Mouse (Mus musculus) thymus, adult 2 months (tissue): ENCODE data around the gene Lysmd3. TPM values are rescaled to one million over a fixed set of nuclear protein-coding genes. Genes with fewer than 3 reads are reported as not detected.
A peak's percentile ranks its signal among the peaks of the same experiment; 100 is the strongest.
"Not testable (repeated sequence)": the region's sequence is repeated elsewhere in the genome, so short reads cannot be mapped to it uniquely, and the experiment has no call there.

Experiments
- DNase-seq: peaks from one replicate; pipeline ENCODE4 v3.0.0; 2021
- H3K27ac ChIP-seq: fragments of 200-500 bp; 2 replicates; pipeline ENCODE4 v1.5.1; 2012; ENCODE audit warnings: low read length, control low read depth; ENCODE audit not compliant: control insufficient read depth, insufficient read depth
- H3K27me3 ChIP-seq: fragments of 200-500 bp; 2 replicates; pipeline ENCODE4 v1.6.1; 2012; ENCODE audit warnings: mild to moderate bottlenecking, low read length, moderate library complexity, mixed read lengths; ENCODE audit not compliant: control insufficient read depth, insufficient read depth
- H3K36me3 ChIP-seq: fragments of 200-500 bp; 2 replicates; pipeline ENCODE4 v1.6.1; 2012; ENCODE audit warnings: mild to moderate bottlenecking, low read length, moderate library complexity; ENCODE audit not compliant: control insufficient read depth, insufficient read depth
- H3K4me1 ChIP-seq: fragments of 200-500 bp; replicated peaks from 2 replicates; pipeline ENCODE4 v1.6.1; 2012; ENCODE audit warnings: low read length; ENCODE audit not compliant: control insufficient read depth, insufficient read depth
- H3K4me3 ChIP-seq: fragments of 200-500 bp; 2 replicates; pipeline ENCODE4 v1.5.1; 2012; ENCODE audit warnings: mild to moderate bottlenecking, low read length, control low read depth, moderate library complexity; ENCODE audit not compliant: control insufficient read depth, insufficient read depth
- CTCF ChIP-seq: fragments of 200-500 bp; IDR thresholded peaks from 2 replicates; pipeline ENCODE4 v1.5.1; 2012; ENCODE audit warnings: mild to moderate bottlenecking, control low read depth, low read length, moderate library complexity, borderline replicate concordance; ENCODE audit not compliant: control insufficient read depth, poor library complexity, insufficient read depth; ENCODE audit errors: extremely low read depth
- POLR2A ChIP-seq: fragments of 200-500 bp; IDR thresholded peaks from 2 replicates; pipeline ENCODE4 v1.6.1; 2012; ENCODE audit warnings: mild to moderate bottlenecking, low read length, control low read depth, moderate library complexity; ENCODE audit not compliant: control insufficient read depth, poor library complexity, insufficient read depth; ENCODE audit errors: extremely low read depth
- WGBS: fragments of 180-500 bp; shearing (Covaris S2); methylation state at CpG from one replicate; pipeline ENCODE4 v1.1.7; 2018; 5-methylcytosine and 5-hydroxymethylcytosine counted together
- polyA plus RNA-seq: library from polyadenylated mRNA; depleted of rRNA; stranded (reverse); fragments of >200 nt; gene quantifications from 2 replicates; pipeline ENCODE4 v1.2.3, GENCODE M21; 2012

Gene Lysmd3
- polyA plus RNA-seq, 1 experiment: 11.1 TPM

DNA sequence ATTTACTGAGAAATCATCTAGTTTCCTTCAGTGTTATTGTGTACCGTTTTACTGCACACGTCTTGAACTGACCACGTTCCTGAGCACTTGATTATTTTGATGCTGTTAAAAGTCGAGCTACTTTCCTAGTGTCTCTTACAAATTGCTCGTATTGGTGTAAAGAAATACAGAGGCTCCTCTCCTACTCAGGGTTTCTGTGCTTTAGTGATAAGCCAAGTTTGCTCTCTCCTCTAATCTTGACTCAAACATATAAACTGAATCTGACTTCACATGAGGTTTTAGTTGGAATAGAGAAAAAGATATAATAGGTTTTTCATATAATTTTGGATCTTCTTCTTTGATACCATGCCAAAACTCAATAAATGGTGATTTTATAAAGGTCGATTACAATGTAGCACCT lies 11.1 kb upstream of the Lysmd3 start:
- Histone ChIP-seq H3K36me3 (no peaks in the 10 kb centered on the region), H3K27ac (no peak overlapping the region), H3K4me1 (no peaks in the 10 kb centered on the region), H3K27me3 (no peaks in the 10 kb centered on the region), H3K4me3 (no peak overlapping the region)
- WGBS: 93% methylated on average over 6 of the region's 6 CpGs
- DNase-seq: no peak
- TF ChIP-seq POLR2A (no peak), CTCF (no peak)

DNA sequence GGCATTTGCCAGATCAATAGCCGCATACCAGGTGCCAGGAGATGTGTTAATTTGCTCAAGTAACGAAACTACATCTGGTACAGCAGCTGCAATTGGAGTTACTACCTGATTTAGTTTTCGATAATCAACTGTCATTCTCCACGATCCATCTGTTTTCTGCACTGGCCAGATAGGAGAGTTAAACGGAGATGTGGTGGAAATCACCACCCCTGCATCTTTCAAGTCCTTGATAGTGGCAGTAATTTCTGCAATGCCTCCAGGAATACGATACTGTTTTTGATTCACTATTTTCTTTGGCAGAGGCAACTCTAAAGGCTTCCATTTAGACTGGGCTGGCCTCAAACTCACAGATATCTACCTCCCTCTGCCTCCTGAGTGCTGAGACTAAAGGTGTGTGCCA lies 7.1 kb upstream of the Lysmd3 start:
- not testable (repeated sequence) for DNase-seq, H3K27me3 ChIP-seq, H3K27ac ChIP-seq, H3K36me3 ChIP-seq, H3K4me3 ChIP-seq, H3K4me1 ChIP-seq
- WGBS: 86% methylated on average over 5 of the region's 6 CpGs

DNA sequence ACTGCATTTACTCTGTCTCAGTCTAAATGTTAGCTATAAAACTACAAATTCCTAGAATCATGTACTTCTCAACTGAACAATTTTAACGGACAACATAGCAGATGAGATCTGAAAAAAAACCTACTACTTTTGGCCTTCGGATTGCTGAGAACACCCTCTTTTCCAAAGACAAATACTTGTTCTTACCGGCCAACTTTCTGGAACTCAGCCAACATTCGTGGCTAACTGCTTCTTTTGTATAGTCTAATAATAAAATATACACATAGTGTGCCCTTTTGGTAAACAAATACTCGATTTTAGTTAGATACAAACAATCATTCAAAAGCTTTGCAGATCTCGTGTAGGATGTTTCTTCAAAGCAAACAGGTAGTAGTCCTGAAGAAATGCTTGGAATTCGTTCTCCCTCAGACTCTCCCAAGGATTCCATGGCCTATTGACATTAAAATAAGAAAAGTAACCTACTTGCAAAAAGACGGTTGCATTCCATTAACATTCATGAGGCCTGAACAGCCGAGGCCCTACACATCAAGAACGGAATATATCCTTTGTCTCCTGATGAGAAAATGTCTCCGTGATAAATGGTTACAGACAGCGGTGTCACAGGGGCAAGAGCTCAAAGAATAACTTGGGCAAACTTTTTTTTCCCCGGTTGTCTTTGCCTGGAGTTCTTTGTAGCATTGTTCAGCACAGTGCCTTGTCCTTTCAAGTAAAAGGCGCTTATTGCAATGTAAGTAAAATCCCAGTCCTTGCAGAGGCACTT lies 1.2 kb upstream of the Lysmd3 start:
- no peak overlapping the region for H3K27ac ChIP-seq
- WGBS: 89% methylated on average over 14 of the region's 14 CpGs
- no peak overlapping the region for H3K4me3 ChIP-seq
- TF ChIP-seq CTCF: no peak
- TF ChIP-seq POLR2A: no peak
- DNase-seq: no peak
- H3K27me3 ChIP-seq: no peaks in the 10 kb centered on the region
- H3K36me3 ChIP-seq: no peaks in the 10 kb centered on the region
- H3K4me1 ChIP-seq: peaks cover 13% of the 10 kb centered on the region

GRCm38 (mm10) chr13:81657008-81657350 lies 484 bp upstream of the Lysmd3 start:
- DNase-seq: no peak
- peak overlapping the region; percentile 49; the same call in 1 of the 2 replicates for H3K27ac ChIP-seq
- peaks cover 13% of the 10 kb centered on the region for H3K4me1 ChIP-seq
- TF ChIP-seq POLR2A (no peak), CTCF (no peak)
- no peaks in the 10 kb centered on the region for H3K27me3 ChIP-seq
- H3K4me3 ChIP-seq: peak overlapping the region; percentile 89
- H3K36me3 ChIP-seq: no peaks in the 10 kb centered on the region
- 34% methylated on average over 5 of the region's 5 CpGs for WGBS

DNA sequence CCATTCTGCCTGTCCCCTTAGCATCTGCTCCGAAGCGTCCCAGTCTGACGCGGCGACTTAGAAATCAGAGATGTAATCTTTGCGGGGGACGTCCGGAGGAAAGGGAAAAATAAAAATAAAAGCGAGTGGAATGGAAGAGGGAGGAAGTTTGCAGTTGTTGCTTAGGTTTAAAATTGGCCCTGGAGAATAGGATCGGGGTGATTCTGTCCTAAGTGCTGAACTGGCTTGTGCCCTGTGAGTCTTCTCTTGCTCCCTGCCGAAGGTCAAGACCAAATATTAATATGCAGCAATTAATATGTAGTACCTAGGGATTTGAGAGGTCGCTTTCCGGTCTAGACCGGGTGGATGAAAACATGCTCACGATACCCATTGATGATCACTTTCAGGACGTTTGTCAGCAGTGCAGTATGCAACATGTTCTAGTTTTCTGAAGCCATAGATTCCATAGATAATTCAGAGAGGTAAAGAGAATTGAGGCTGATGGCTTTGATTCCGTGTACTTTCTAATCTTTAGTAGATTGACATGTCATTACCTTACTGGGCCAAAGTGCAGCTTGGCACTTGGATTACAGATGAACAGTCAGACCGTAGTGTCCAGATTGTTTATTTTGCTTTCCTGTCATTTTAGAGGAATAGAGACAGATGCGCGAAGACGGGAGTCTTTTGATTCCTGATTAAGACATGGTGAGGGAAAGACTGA lies 740 bp downstream of the Lysmd3 start:
- WGBS: 9% methylated on average over 21 of the region's 21 CpGs
- no peaks in the 10 kb centered on the region for H3K36me3 ChIP-seq
- peaks cover 13% of the 10 kb centered on the region for H3K4me1 ChIP-seq
- H3K27me3 ChIP-seq: no peaks in the 10 kb centered on the region
- peak overlapping the region; percentile 89 for H3K4me3 ChIP-seq
- no peak overlapping the region; the same call in 1 of the 2 replicates for H3K27ac ChIP-seq
- DNase-seq: no peak
- no peak for TF ChIP-seq CTCF
- TF ChIP-seq POLR2A: no peak

DNA sequence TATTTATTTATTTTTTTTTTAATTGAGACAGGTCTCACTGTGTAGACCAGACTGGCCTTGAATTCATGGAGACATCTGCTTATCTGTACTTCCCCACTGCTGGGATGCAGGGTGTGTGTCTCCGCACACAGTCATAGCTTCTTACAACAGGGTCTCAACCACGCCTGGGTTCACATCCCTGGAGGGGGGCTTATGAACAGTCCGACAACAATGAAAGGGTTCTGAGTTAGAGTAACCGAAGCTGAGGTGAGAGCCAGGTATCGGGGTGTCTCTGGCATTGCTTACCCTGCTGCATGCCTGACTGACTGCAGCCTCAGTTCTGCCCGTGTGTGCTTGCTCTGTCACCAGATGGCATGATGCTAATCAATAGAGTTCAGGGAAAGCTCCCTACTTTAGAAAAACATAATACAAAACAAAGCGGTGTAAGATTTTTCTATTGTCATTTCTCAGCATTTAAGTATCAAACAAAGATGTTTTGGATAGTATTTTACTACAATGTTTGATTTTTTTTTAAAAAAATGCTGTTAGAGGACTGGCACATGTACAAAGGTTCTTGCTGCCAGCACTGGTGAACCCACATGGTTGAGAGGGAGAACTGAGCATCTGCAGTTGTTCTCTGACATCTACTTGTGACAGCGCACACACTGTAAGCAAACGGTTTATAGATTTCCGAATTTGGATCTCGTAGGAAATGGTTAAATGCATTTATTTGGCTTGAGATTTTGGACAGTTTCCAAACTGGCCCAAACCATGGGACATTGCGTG lies 6.3 kb downstream of the Lysmd3 start:
- WGBS: 95% methylated on average over 12 of the region's 12 CpGs
- Histone ChIP-seq H3K27me3 (no peaks in the 10 kb centered on the region), H3K27ac (no peak overlapping the region), H3K4me1 (peaks cover 6% of the 10 kb centered on the region; the same call in 1 of the 2 replicates), H3K4me3 (no peak overlapping the region), H3K36me3 (peaks cover 28% of the 10 kb centered on the region)
- DNase-seq: no peak
- TF ChIP-seq CTCF: no peak
- TF ChIP-seq POLR2A: no peak

- 95% methylated on average over 5 of the region's 5 CpGs for WGBS
- no peak for TF ChIP-seq CTCF
- no peak for TF ChIP-seq POLR2A
- no peaks in the 10 kb centered on the region for H3K27me3 ChIP-seq
- no peak for DNase-seq
- no peak overlapping the region for H3K27ac ChIP-seq
- H3K36me3 ChIP-seq: peaks cover 34% of the 10 kb centered on the region
- H3K4me3 ChIP-seq: no peak overlapping the region
- H3K4me1 ChIP-seq: peaks cover 6% of the 10 kb centered on the region; the same call in 1 of the 2 replicates
These were observed 6.9 kb downstream of the Lysmd3 start for GRCm38 (mm10) chr13:81664331-81664698.
